Mouse (Mus musculus) C2C12 (cell line): ENCODE results near the gene Palb2.

Source experiments
- CTCF ChIP-seq: IDR thresholded peaks from one replicate; pipeline ENCODE4 v1.5.1; 2011; ENCODE audit not compliant: control insufficient read depth, insufficient read depth, insufficient read length
- FOSL1 ChIP-seq: IDR thresholded peaks from one replicate; pipeline ENCODE4 v1.8.0; 2011; ENCODE audit warnings: mild to moderate bottlenecking, low read length; ENCODE audit not compliant: poor library complexity, insufficient read depth, severe bottlenecking

GRCm38 (mm10) chr7:122081071-122081470 lies 51.7 kb downstream of the Palb2 start:
- TF ChIP-seq CTCF (no peak), FOSL1 (no peak)
